Mouse (Mus musculus): ENCODE results near the gene Chd3.

DNA sequence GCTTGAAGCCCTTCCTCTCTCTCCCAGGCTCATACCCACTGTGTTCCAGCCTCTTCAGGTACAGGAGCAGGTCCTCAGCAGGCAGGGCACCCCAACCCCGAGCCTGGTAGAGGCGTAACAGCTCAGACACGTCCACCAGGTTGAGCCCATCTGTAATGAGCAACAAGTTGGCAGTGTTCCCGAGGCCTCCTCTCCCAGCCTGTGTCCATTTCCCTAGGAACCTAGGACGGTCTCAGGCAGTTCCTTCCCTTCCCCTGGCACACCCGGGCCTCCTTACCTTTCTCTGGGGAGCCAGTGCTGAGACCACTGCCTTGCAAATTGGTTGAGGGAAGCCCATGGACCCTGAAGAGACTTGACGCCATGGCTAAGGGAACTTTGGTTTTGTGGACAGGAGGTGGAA, 66.4 kb downstream of the Chd3 start:
- TF ChIP-seq POLR2A (IDR thresholded peaks at IDR 0.05; ENCODE audit: low read depth, low read length) = no peak
- TF ChIP-seq CTCF (IDR thresholded peaks at IDR 0.05; ENCODE audit: borderline replicate concordance, insufficient read depth, low read length) = no peak

Measured in embryonic fibroblast, embryonic 13.5 days (primary cell).